Mouse (Mus musculus): Measurements from ENCODE around the gene 2010003K11Rik.
"Not testable (repeated sequence)": the region's sequence is repeated elsewhere in the genome, so short reads cannot be mapped to it uniquely, and the experiment has no call there.

The 2010003K11Rik gene

DNA sequence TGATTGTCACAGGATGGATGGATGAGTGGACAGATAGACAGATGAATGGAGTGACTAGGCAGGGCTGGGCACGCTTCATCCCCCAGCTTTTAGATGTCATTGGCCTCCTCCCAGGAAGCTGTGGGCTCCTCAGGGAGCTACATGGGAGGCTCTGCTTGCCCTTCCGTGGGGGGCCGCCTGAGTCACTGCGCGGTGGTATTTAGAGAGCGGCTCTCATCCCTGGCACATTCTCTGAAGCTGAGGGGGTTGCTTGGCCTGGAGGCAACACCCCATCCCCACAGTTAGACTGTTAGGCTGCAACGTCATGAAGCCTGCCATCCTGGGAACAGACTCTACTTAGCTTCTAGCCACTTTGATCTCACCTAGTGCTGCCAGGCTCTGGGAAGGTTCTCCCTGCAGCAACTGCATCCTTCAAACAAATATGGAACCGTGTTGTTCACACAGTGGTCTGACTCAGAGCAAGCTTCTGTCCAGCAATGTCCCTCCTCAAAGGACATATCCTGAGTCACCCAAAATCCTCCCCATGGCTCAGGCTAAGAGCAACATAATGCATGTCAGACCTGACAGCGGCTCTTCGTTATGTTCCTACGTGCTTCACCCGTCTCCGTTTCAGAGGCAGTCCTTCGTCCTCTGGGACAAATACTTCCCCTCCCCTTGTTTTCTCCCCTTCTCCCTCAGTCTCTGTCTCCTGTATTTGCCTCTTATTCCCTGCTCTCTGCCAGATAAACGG lies 43.1 kb downstream of the 2010003K11Rik start:
- DNase-seq = no peak

DNA sequence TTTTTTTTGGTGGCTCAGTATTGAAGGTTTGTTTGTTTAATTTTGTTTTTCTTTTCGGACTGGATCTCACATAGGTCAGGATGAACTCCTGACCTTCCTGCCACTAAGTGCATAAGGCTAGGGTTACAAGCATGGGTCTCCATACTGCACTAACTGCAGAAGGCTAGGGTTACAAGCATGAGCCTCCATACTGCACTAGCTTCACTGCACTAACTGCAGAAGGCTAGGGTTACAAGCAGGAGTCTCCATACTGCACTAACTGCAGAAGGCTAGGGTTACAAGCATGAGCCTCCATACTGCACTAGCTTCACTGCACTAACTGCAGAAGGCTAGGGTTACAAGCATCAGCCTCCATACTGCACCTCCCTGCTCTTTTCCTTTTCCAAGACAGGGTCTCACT lies 44.3 kb downstream of the 2010003K11Rik start:
- not testable (repeated sequence) for DNase-seq

DNA sequence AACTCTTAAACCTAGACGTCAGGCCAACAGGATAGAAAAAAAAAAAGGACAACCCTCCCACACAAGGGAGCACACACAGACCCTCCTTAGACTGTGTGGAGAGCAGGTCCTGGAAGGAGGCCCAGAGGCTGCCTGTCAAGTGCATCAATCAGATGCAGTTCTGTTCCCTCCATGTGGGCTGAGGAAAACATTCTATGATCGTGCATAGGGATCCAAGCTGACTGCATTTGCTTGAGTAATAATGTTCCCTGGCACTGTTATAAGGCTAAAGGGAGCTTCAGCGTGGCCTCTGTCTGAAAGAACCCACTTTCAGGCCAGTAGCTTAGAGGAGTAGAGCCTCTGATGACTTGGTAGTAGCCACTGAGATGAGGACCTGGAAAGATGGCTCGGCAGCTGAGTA lies 45.9 kb downstream of the 2010003K11Rik start:
- no peak for DNase-seq

DNA sequence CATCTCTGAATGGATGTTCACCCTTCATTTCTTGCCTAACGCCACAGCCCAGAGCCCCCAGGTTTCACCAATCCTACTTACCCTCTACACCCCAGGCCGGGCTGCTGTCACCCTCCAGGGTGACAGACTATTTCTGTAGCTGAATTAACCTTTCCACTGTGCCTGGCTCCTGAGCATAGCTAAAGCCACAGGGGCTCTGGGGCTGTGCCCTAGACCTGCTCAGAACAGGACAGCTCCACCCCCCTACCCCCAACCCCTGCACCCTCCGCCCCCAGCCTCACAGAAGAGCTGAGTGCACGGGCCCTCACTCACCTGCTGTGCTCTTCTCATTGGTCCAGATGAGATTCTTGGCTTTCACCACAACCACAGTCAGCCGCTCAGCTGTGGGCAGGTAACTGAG lies 46.4 kb downstream of the 2010003K11Rik start:
- no peak for DNase-seq

DNA sequence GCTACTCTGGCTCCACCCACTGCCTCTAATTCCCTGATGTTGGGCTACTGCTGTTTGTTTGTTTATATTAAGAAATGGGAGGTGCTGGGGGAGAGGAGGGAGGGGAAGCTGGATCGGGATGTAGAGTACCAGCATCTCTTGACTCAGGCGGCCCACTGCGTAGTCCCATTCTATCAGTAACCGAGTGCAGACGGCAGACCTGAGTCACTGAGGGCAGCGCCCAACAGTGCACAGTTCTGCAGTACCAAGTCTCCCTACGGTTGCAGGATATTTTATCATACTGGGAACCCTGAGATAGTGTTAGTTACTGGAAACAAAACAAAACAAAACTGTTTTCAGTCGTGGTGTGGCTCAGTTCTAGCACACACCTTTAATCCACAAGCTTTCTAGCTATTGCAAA lies 47.3 kb downstream of the 2010003K11Rik start:
- DNase-seq = no peak

DNA sequence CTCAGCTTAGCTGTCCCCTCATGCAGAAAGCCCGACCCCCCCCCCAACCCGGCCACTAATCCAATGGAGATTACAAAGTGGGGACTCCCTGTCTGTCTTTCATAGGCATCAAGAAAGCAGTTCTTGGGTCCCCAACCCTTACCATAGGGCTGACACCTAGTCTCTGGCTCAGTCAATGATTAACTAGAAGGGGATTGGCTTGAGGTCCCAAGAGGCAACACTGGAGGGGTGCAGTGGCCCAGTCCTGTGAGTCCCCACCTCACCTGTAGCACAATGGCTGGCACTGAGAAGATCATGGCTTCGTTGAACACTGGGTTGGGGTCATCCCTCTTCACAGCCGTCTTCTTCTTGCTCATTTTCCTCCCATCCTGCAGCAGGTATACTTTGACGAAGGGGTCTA lies 47.7 kb downstream of the 2010003K11Rik start:
- DNase-seq = no peak

DNA sequence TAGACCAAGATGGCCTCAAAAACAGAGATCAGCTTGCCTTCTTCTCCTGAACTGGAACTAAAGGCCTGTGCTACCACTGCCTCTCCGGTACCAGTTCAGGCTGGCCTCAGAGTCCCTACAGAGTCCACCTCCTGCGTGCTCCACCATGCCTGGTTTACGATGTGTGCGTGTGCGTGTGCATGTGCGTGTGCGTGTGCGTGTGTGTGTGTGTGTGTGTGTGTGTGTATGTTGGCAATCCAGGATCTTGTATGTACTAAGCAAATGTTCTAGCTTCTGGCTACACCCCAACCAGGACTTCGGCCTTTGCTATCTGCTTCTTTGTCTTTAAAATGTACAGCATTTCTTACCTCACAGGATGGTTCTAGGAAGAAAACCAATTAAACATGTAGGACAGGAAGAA lies 49.2 kb downstream of the 2010003K11Rik start:
- DNase-seq = no peak

DNA sequence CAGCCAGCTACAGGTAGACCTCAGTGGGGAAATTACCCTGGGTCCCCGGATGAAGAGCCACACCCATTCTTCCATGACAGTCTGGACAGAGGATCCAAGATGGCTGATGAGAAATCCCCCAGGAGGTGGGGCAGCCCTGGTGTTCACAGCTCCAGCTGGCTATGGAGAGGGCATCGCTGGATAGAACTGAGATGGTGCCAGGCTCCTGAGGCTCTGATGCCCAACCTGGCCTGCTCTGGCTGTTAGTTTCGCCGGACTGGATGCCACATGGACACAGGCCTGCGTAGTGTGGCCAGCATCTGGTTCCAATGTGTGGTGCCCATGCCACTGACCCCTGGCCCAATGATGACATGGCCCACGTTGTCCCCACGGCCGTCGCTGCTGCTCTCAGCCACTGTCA lies 50.9 kb downstream of the 2010003K11Rik start:
- no peak for DNase-seq
